Mouse (Mus musculus) pancreas, adult 10 weeks (tissue): ENCODE measurements around the gene Ddx17. TPM values are rescaled to one million over a fixed set of nuclear protein-coding genes. Genes with fewer than 3 reads are reported as not detected.

Experiments used
- polyA plus RNA-seq: library from polyadenylated mRNA; stranded (reverse); fragments of 350-450 nt; fragmentation: Illumina TruSeq; extraction: RNeasy Lipid Tissue Mini Kit (QIAGEN cat#74804); gene quantifications from one replicate; pipeline ENCODE4 v1.2.3, GENCODE M21; 2015; ENCODE audit warnings: low read depth, low replicate concordance; ENCODE audit not compliant: insufficient read depth

Gene Ddx17
- polyA plus RNA-seq: 77.1 TPM

GRCm38 (mm10) chr15:79546410-79547288 lies at the start of gene Ddx17:
Gene Ddx17 (minus strand): TSS chr15:79546741.

GRCm38 (mm10) chr15:79516171-79517096 lies 30.1 kb downstream of the Ddx17 start, which contains the start of gene Kdelr3:
Gene Kdelr3 (plus strand): TSS chr15:79516411.

GRCm38 (mm10) chr15:79504707-79505452 lies 41.7 kb downstream of the Ddx17 start, which contains the start of gene Kcnj4:
Gene Kcnj4 (minus strand): TSS chr15:79505241.

Other genes starting within 250 kb of the Ddx17 start
- gene Pla2g6, start 218.4 kb downstream of the Ddx17 start, polyA plus RNA-seq: 4.8 TPM
- gene Maff, start 200.1 kb downstream of the Ddx17 start, polyA plus RNA-seq: 1.6 TPM
- gene Tmem184b, start 143.2 kb downstream of the Ddx17 start, polyA plus RNA-seq: 15.5 TPM
- gene Csnk1e, start 91.2 kb downstream of the Ddx17 start, polyA plus RNA-seq: 10.2 TPM
- not detected for gene Kcnj4, start 41.5 kb downstream of the Ddx17 start, polyA plus RNA-seq
- gene Kdelr3, start 30.3 kb downstream of the Ddx17 start, polyA plus RNA-seq: 21.8 TPM
- gene Dmc1, start 58.4 kb upstream of the Ddx17 start, polyA plus RNA-seq: not detected
- 1.5 TPM for gene Fam227a, start 112.2 kb upstream of the Ddx17 start, polyA plus RNA-seq
- 3.5 TPM for gene Cby1, start 112.5 kb upstream of the Ddx17 start, polyA plus RNA-seq
- 16.1 TPM for gene Tomm22, start 124.1 kb upstream of the Ddx17 start, polyA plus RNA-seq
- gene Josd1, start 141.2 kb upstream of the Ddx17 start, polyA plus RNA-seq: 8.6 TPM
- gene Gtpbp1, start 144.1 kb upstream of the Ddx17 start, polyA plus RNA-seq: 11.6 TPM
- 7.8 TPM for gene Sun2, start 195.8 kb upstream of the Ddx17 start, polyA plus RNA-seq
- 5.7 TPM for gene Dnal4, start 231.1 kb upstream of the Ddx17 start, polyA plus RNA-seq